Mouse (Mus musculus): ENCODE results near the gene Zfp687. TPM values are rescaled to one million over a fixed set of nuclear protein-coding genes. Genes with fewer than 3 reads are reported as not detected.
A peak's percentile ranks its signal among the peaks of the same experiment; 100 is the strongest.
"Not testable (repeated sequence)": the region's sequence is repeated elsewhere in the genome, so short reads cannot be mapped to it uniquely, and the experiment has no call there.

Gene Zfp687
- polyA plus RNA-seq, 1 experiment from 2014 or later: 18.0 TPM

DNA sequence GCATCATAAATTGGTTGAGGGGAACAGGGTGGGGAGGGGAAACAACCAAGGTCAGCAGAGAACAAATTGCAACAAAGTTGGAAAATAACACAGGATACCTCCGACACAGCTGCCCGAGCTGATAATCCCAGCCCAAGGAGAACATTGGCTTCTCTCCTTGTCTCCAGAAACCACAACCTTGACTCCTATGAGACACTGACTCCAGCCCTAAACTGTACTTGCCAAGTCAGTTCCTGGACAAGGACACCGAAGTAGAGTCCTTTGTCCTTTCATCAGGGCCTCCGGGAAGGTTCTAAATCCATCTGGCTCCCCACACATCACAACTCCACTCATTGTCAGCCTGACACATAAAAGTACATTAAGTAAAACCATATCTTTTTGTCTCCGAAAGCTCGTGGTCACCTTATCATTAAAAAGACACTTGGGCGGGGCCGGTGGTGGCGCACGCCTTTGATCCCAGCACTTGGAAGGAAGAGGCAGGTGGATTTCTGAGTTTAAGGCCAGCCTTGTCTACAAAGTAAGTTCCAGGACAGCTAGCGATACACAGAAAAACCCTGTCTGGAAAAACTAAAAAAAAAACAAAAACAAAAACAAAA is 31.3 kb upstream of the Zfp687 start:
- H3K9me3 ChIP-seq (replicated peaks; ENCODE audit: control insufficient read depth, low read length): no peaks in the 10 kb centered on the region
- H3K4me2 ChIP-seq (ENCODE audit: low read depth, low read length): no peak overlapping the region
- 89% methylated on average over 11 of the region's 11 CpGs for WGBS
- DNase-seq (ENCODE audit: low spot score) (no peak), ATAC-seq (replicated peaks; ENCODE audit: insufficient number of reproducible peaks, low FRiP score, low TSS enrichment, low read depth) (no peak)
- no peaks in the 10 kb centered on the region for H3K4me1 ChIP-seq (ENCODE audit: control insufficient read depth, insufficient read depth, low read length)
- no peak overlapping the region for H3K9ac ChIP-seq (replicated peaks; ENCODE audit: low read length)
- H3K27me3 ChIP-seq (ENCODE audit: control insufficient read depth, insufficient read depth, low read length): no peaks in the 10 kb centered on the region
- H3K36me3 ChIP-seq (replicated peaks; ENCODE audit: control insufficient read depth, insufficient read depth, low read depth, low read length): no peaks in the 10 kb centered on the region
- H3K4me3 ChIP-seq (ENCODE audit: low read depth, low read length): no peak overlapping the region
- no peak overlapping the region for H3K27ac ChIP-seq (replicated peaks; ENCODE audit: low read depth, low read length)

DNA sequence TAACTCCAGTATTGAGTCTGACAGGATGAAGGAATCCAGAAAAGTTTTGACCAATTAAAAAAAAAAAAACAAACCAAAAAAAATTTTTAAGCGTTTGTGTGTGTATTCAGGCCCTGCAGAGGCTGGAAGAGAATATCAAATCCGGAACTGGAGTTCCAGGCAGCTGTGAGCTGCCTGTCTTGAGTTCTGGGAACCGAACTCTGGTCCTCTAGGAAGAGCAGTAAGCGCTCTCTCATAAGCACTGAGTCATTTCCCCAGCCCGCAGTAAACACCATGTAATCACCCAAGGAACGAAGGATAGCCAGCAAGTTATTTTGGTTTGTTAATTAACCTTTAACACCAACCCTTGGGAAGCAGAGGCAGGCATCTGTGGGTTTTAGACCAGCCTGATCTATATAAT is 28.0 kb upstream of the Zfp687 start:
- Histone ChIP-seq H3K4me1 (ENCODE audit: control insufficient read depth, insufficient read depth, low read length) (no peaks in the 10 kb centered on the region), H3K27ac (replicated peaks; ENCODE audit: low read depth, low read length) (no peak overlapping the region), H3K4me3 (ENCODE audit: low read depth, low read length) (no peak overlapping the region), H3K9me3 (replicated peaks; ENCODE audit: control insufficient read depth, low read length) (no peaks in the 10 kb centered on the region), H3K36me3 (replicated peaks; ENCODE audit: control insufficient read depth, insufficient read depth, low read depth, low read length) (no peaks in the 10 kb centered on the region), H3K4me2 (ENCODE audit: low read depth, low read length) (no peak overlapping the region), H3K9ac (replicated peaks; ENCODE audit: low read length) (no peak overlapping the region), H3K27me3 (ENCODE audit: control insufficient read depth, insufficient read depth, low read length) (no peaks in the 10 kb centered on the region)
- WGBS: 64% methylated on average over 6 of the region's 6 CpGs
- no peak for ATAC-seq (replicated peaks; ENCODE audit: insufficient number of reproducible peaks, low FRiP score, low TSS enrichment, low read depth)
- DNase-seq (ENCODE audit: low spot score): no peak

DNA sequence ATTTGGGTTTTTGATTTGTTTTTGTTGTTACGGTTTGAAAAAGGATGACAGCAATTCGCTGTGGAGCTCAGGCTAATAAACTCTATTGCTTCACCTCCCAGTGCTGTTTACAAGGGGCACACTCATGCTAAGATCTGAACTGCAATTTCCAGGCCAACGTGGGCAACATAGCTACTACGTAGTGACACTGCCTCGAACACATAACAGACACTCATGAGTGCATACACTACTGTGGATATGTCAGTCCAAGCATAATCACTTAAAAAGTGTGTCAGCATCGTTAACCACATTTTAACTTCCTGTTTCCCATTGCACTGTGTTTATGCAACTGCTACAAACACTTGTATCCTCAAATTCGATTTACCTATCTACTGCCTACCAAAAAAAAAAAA is 27.6 kb upstream of the Zfp687 start:
- WGBS: 33% methylated on average over 7 of the region's 7 CpGs
- no peaks in the 10 kb centered on the region for H3K36me3 ChIP-seq (replicated peaks; ENCODE audit: control insufficient read depth, insufficient read depth, low read depth, low read length)
- peak overlapping the region; percentile 32 for H3K9ac ChIP-seq (replicated peaks; ENCODE audit: low read length)
- no peak overlapping the region for H3K27ac ChIP-seq (replicated peaks; ENCODE audit: low read depth, low read length)
- H3K4me2 ChIP-seq (ENCODE audit: low read depth, low read length): peak overlapping the region; percentile 32
- DNase-seq (ENCODE audit: low spot score): no peak
- H3K27me3 ChIP-seq (ENCODE audit: control insufficient read depth, insufficient read depth, low read length): no peaks in the 10 kb centered on the region
- peak; percentile 49; the same call in 1 of the 2 replicates for ATAC-seq (replicated peaks; ENCODE audit: insufficient number of reproducible peaks, low FRiP score, low TSS enrichment, low read depth)
- no peaks in the 10 kb centered on the region for H3K4me1 ChIP-seq (ENCODE audit: control insufficient read depth, insufficient read depth, low read length)
- peak overlapping the region; percentile 63 for H3K4me3 ChIP-seq (ENCODE audit: low read depth, low read length)
- H3K9me3 ChIP-seq (replicated peaks; ENCODE audit: control insufficient read depth, low read length): no peaks in the 10 kb centered on the region

DNA sequence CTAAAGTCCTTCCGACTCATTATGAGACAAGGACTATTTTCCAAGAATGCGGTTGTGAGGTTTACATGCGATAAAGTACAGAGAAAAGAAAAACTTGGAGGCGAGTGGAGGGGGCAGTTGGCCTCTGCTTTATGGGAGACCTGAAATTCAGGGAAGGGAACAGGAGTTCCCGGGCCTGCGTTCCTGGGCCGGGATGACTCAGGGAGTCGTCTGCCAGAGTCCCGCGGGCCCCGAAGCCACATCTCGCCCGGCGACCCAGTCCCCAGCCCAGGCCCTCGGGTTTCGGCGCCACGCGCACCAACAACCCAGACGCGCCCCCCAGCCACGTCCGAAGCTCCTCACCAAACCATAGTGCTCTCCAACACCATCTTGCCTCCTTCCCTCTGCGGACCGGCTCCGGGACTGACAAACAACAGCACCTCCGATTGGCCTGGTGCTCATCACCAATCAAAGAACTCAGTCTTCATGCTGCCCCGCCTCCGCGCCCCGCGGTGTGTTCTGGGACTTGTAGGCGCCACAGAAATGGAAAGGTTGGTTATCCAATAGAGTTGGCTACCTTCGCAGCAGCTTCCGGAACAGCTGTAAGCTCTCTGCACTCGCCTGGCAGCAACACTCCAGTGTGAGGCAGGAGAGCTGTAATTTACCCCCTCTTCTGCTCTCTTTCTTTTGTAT is 27.1 kb upstream of the Zfp687 start, which contains the start of gene Psmd4:
Gene Psmd4 (minus strand): TSS at position 449 of the 672 bp plus-strand sequence.
- H3K9ac ChIP-seq (replicated peaks; ENCODE audit: low read length): peak within 1 kb of the TSS; percentile 65
- WGBS: under 1% methylated on average over 36 of the region's 36 CpGs
- no peaks in the 10 kb centered on the region for H3K9me3 ChIP-seq (replicated peaks; ENCODE audit: control insufficient read depth, low read length)
- DNase-seq (ENCODE audit: low spot score): peak; percentile 98
- H3K27ac ChIP-seq (replicated peaks; ENCODE audit: low read depth, low read length): no peak within 1 kb of the TSS
- ATAC-seq (replicated peaks; ENCODE audit: insufficient number of reproducible peaks, low FRiP score, low TSS enrichment, low read depth): peak; percentile 96
- H3K4me3 ChIP-seq (ENCODE audit: low read depth, low read length): peak within 1 kb of the TSS; percentile 63
- H3K36me3 ChIP-seq (replicated peaks; ENCODE audit: control insufficient read depth, insufficient read depth, low read depth, low read length): no peaks in the 10 kb centered on the region
- peak within 1 kb of the TSS; percentile 43 for H3K4me2 ChIP-seq (ENCODE audit: low read depth, low read length)
- no peaks in the 10 kb centered on the region for H3K27me3 ChIP-seq (ENCODE audit: control insufficient read depth, insufficient read depth, low read length)
- H3K4me1 ChIP-seq (ENCODE audit: control insufficient read depth, insufficient read depth, low read length): no peaks in the 10 kb centered on the region

DNA sequence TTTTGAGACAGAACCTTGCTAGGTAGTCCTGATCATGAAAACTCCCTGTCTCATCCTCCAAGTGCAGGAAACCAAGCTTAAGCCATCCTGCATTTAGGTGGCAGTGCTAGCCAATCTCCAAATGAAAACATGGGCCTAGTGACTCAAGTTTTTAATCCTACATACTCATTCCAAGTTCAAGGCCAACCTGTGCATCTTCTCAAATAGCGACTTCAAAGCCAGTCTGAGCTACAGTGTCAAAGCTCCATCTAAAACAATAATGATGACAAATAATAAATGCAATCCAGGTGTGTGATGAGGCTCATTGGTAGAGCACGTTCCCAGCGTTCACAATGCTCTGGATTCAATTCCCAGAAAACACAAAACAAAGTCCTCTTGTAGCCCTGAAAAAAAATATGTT is 26.4 kb upstream of the Zfp687 start:
- no peaks in the 10 kb centered on the region for H3K36me3 ChIP-seq (replicated peaks; ENCODE audit: control insufficient read depth, insufficient read depth, low read depth, low read length)
- no peaks in the 10 kb centered on the region for H3K4me1 ChIP-seq (ENCODE audit: control insufficient read depth, insufficient read depth, low read length)
- H3K9me3 ChIP-seq (replicated peaks; ENCODE audit: control insufficient read depth, low read length): no peaks in the 10 kb centered on the region
- peak overlapping the region; percentile 63 for H3K4me3 ChIP-seq (ENCODE audit: low read depth, low read length)
- 18% methylated on average over 3 of the region's 3 CpGs for WGBS
- no peaks in the 10 kb centered on the region for H3K27me3 ChIP-seq (ENCODE audit: control insufficient read depth, insufficient read depth, low read length)
- DNase-seq (ENCODE audit: low spot score): no peak
- peak overlapping the region; percentile 43 for H3K4me2 ChIP-seq (ENCODE audit: low read depth, low read length)
- H3K9ac ChIP-seq (replicated peaks; ENCODE audit: low read length): peak overlapping the region; percentile 65
- no peak for ATAC-seq (replicated peaks; ENCODE audit: insufficient number of reproducible peaks, low FRiP score, low TSS enrichment, low read depth)
- H3K27ac ChIP-seq (replicated peaks; ENCODE audit: low read depth, low read length): no peak overlapping the region

DNA sequence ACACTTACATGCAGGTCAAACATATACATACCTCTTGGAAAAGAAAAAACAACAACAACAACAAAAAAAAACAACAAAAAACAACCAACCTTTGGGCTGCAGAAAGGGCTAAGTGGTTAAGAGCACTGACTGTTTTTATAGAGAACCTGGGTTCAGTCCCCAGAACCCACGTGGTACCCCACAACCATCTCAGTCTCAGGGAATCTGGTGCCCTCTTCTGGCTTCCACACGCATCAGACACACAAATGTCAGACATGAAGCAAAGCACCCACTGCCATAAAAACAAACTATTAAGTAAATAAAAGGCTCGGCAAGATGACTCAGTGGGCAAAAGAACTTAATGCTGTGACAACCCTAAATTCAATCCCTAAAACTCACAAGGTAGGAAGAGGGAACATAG is 14.7 kb upstream of the Zfp687 start:
- Histone ChIP-seq H3K27me3 (ENCODE audit: control insufficient read depth, insufficient read depth, low read length) (no peaks in the 10 kb centered on the region), H3K9me3 (replicated peaks; ENCODE audit: control insufficient read depth, low read length) (no peaks in the 10 kb centered on the region), H3K36me3 (replicated peaks; ENCODE audit: control insufficient read depth, insufficient read depth, low read depth, low read length) (peaks cover 10% of the 10 kb centered on the region), H3K9ac (replicated peaks; ENCODE audit: low read length) (no peak overlapping the region), H3K27ac (replicated peaks; ENCODE audit: low read depth, low read length) (no peak overlapping the region), H3K4me1 (ENCODE audit: control insufficient read depth, insufficient read depth, low read length) (no peaks in the 10 kb centered on the region), H3K4me3 (ENCODE audit: low read depth, low read length) (no peak overlapping the region), H3K4me2 (ENCODE audit: low read depth, low read length) (no peak overlapping the region)
- DNase-seq (ENCODE audit: low spot score): no peak
- ATAC-seq (replicated peaks; ENCODE audit: insufficient number of reproducible peaks, low FRiP score, low TSS enrichment, low read depth): no peak
- 71% methylated on average over 3 of the region's 3 CpGs for WGBS

DNA sequence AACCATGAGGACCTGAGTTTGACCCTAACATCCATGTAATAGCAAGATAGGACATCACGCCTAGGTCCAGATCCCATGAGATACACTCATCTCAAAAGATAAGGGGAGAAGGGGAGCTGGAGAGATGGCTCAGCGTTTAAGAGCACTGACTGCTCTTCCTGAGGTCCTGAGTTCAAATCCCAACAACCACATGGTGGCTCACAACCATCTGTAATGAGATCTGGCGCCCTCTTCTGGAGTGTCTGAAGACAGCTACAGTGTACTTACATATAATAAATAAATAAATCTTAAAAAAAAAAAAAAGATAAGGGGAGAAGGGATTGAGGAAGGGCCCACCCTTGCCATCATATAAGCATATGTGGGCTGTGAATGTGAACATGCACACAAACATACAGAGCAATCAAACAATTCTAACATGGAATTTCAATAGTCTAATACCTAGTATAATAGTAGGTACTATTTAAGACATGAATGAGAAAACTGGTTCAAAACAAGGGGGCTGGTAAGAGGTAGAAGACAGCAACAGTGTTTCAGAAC is 14.1 kb upstream of the Zfp687 start:
- DNase-seq (ENCODE audit: low spot score); ATAC-seq (replicated peaks; ENCODE audit: insufficient number of reproducible peaks, low FRiP score, low TSS enrichment, low read depth); H3K27ac ChIP-seq (replicated peaks; ENCODE audit: low read depth, low read length); H3K27me3 ChIP-seq (ENCODE audit: control insufficient read depth, insufficient read depth, low read length); H3K36me3 ChIP-seq (replicated peaks; ENCODE audit: control insufficient read depth, insufficient read depth, low read depth, low read length); H3K4me3 ChIP-seq (ENCODE audit: low read depth, low read length); H3K9ac ChIP-seq (replicated peaks; ENCODE audit: low read length); H3K9me3 ChIP-seq (replicated peaks; ENCODE audit: control insufficient read depth, low read length); H3K4me2 ChIP-seq (ENCODE audit: low read depth, low read length); H3K4me1 ChIP-seq (ENCODE audit: control insufficient read depth, insufficient read depth, low read length): not testable (repeated sequence)
- 78% methylated on average over 3 of the region's 3 CpGs for WGBS

DNA sequence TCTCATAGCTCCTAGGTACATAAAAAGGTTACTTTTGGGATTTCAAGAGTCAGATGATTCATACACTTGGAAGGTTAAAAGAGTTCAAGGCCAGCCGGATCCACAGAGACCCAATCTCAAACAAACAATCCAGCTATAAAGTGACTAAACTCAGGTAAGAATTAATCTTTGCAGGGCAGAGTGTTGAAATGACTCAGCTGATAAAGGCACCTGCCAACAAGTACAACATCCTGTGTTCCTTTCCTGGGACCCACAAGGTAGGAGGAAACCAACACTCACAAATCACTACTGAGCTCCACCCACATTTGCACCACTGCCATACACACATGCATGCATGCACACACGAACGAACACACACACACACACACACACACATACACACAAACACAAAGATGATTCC is 13.4 kb upstream of the Zfp687 start:
- WGBS: 89% methylated on average over 3 of the region's 3 CpGs
- H3K27ac ChIP-seq (replicated peaks; ENCODE audit: low read depth, low read length): no peak overlapping the region
- H3K27me3 ChIP-seq (ENCODE audit: control insufficient read depth, insufficient read depth, low read length): no peaks in the 10 kb centered on the region
- no peak overlapping the region for H3K4me2 ChIP-seq (ENCODE audit: low read depth, low read length)
- no peaks in the 10 kb centered on the region for H3K4me1 ChIP-seq (ENCODE audit: control insufficient read depth, insufficient read depth, low read length)
- DNase-seq (ENCODE audit: low spot score) (no peak), ATAC-seq (replicated peaks; ENCODE audit: insufficient number of reproducible peaks, low FRiP score, low TSS enrichment, low read depth) (no peak)
- no peak overlapping the region for H3K4me3 ChIP-seq (ENCODE audit: low read depth, low read length)
- H3K9ac ChIP-seq (replicated peaks; ENCODE audit: low read length): no peak overlapping the region
- H3K9me3 ChIP-seq (replicated peaks; ENCODE audit: control insufficient read depth, low read length): no peaks in the 10 kb centered on the region
- peaks cover 5% of the 10 kb centered on the region for H3K36me3 ChIP-seq (replicated peaks; ENCODE audit: control insufficient read depth, insufficient read depth, low read depth, low read length)

Data from embryonic facial prominence, embryonic 11.5 days (tissue).